Mouse (Mus musculus): ENCODE results near the gene Prrc2a. TPM values are rescaled to one million over a fixed set of nuclear protein-coding genes. Genes with fewer than 3 reads are reported as not detected.
A peak's percentile ranks its signal among the peaks of the same experiment; 100 is the strongest.

Gene Prrc2a
- total and polyA plus RNA-seq, 3 experiments, result 71.0 to 663 (median 87.6) TPM

DNA sequence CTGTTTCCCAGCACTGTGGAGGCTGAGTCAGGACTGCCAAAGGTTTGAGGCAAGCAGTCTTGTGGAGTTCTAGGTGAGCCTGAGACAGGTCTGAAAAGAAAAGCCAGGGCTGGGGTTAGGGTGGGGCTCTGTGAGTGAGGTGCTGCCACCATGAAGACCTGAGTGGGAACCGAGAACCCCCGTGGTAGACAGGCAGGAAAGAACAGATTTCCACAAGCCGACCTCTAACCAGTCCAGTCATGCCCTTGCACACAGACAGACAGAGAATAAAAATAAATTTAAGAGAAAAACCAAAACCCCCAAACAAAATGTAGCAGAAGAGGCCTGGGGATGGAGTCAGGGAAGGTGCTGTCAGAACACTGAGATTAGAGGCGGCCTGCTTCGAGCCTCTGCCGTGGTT, 10.7 kb upstream of the Prrc2a start:
- H3K27me3 ChIP-seq (ENCODE audit: control insufficient read depth in 1 of 2, insufficient read depth in 2 of 2, low read length in 2 of 2), result no peaks in the 10 kb centered on the region
- TF ChIP-seq MEF2A (IDR thresholded peaks at IDR 0.05; ENCODE audit: extremely low read depth, insufficient replicate concordance, low read depth, low read length, poor library complexity, severe bottlenecking) (no peak), ELF1 (IDR thresholded peaks at IDR 0.05; ENCODE audit: low read depth, low read length) (no peak), ZC3H11A (IDR thresholded peaks at IDR 0.05; ENCODE audit: low read depth, low read length) (no peak), SMC3 (IDR thresholded peaks at IDR 0.05; ENCODE audit: low read depth, low read length) (no peak), GATA1 (IDR thresholded peaks at IDR 0.05; ENCODE audit: low read depth, low read length) (no peak), NELFE (IDR thresholded peaks at IDR 0.05; ENCODE audit: low read depth, low read length) (no peak), RCOR1 (IDR thresholded peaks at IDR 0.05; ENCODE audit: low read depth, low read length) (no peak), MAZ (IDR thresholded peaks at IDR 0.05; ENCODE audit: low read depth, low read length) (no peak), BHLHE40 (IDR thresholded peaks at IDR 0.05; ENCODE audit: borderline replicate concordance, low read depth, low read length) (no peak), POLR2AphosphoS2 (IDR thresholded peaks at IDR 0.05; ENCODE audit: low read length) (no peak), ZKSCAN1 (IDR thresholded peaks at IDR 0.05; ENCODE audit: low read depth, low read length) (no peak), MYC (IDR thresholded peaks at IDR 0.05; ENCODE audit: low read depth, low read length) (no peak), MYB (IDR thresholded peaks at IDR 0.05; ENCODE audit: low read depth, low read length) (no peak), POLR2AphosphoS5 (IDR thresholded peaks at IDR 0.05; ENCODE audit: borderline replicate concordance, low read depth, low read length) (no peak), SIN3A (IDR thresholded peaks at IDR 0.05; ENCODE audit: low read length) (no peak), MAX (IDR thresholded peaks at IDR 0.05; ENCODE audit: low read length) (no peak), ZMIZ1 (IDR thresholded peaks at IDR 0.05; ENCODE audit: low read depth, low read length) (no peak), HCFC1 (IDR thresholded peaks at IDR 0.05; ENCODE audit: low read depth, low read length) (no peak), E2F4 (IDR thresholded peaks at IDR 0.05; ENCODE audit: borderline replicate concordance, low read depth, low read length) (no peak)
- H3K36me3 ChIP-seq (ENCODE audit: control insufficient read depth in 1 of 2, insufficient read depth in 2 of 2, low read length in 2 of 2), result peaks cover 0 to 15% of the 10 kb centered on the region in 2 experiments; a peak in 2 of 4 replicates
- DNase-seq (ENCODE audit: low read depth, low spot score), result no peak
- no peaks in the 10 kb centered on the region for H3K79me2 ChIP-seq (ENCODE audit: control insufficient read depth, insufficient read depth, low read length, poor library complexity)
- no peak overlapping the region for H3K4me3 ChIP-seq (ENCODE audit: control insufficient read depth in 1 of 2, insufficient read depth in 1 of 2, low read depth in 2 of 2, low read length in 2 of 2)
- H3K4me1 ChIP-seq (ENCODE audit: control insufficient read depth in 1 of 2, insufficient read depth in 2 of 2, low read length in 2 of 2), result peaks cover 12 to 22% of the 10 kb centered on the region in 2 experiments
- H3K9ac ChIP-seq (ENCODE audit: control insufficient read depth, low read depth, low read length, poor library complexity, severe bottlenecking), result no peak overlapping the region
- peak overlapping the region; percentile 39 for H3K27ac ChIP-seq (ENCODE audit: control insufficient read depth, low read depth, low read length)
- no peaks in the 10 kb centered on the region for H3K9me3 ChIP-seq (replicated peaks; ENCODE audit: insufficient read depth, low read length)

- Histone ChIP-seq H3K27me3 (ENCODE audit: control insufficient read depth in 1 of 2, insufficient read depth in 2 of 2, low read length in 2 of 2) (no peaks in the 10 kb centered on the region), H3K9ac (ENCODE audit: control insufficient read depth, low read depth, low read length, poor library complexity, severe bottlenecking) (peak overlapping the region; percentile 12; the same call in 1 of the 2 replicates), H3K4me1 (ENCODE audit: control insufficient read depth in 1 of 2, insufficient read depth in 2 of 2, low read length in 2 of 2) (peaks cover 12 to 22% of the 10 kb centered on the region in 2 experiments), H3K27ac (ENCODE audit: control insufficient read depth, low read depth, low read length) (peak overlapping the region; percentile 29), H3K36me3 (ENCODE audit: control insufficient read depth in 1 of 2, insufficient read depth in 2 of 2, low read length in 2 of 2) (peaks cover 0 to 15% of the 10 kb centered on the region in 2 experiments; a peak in 2 of 4 replicates), H3K79me2 (ENCODE audit: control insufficient read depth, insufficient read depth, low read length, poor library complexity) (no peaks in the 10 kb centered on the region), H3K9me3 (replicated peaks; ENCODE audit: insufficient read depth, low read length) (no peaks in the 10 kb centered on the region), H3K4me3 (ENCODE audit: control insufficient read depth in 1 of 2, insufficient read depth in 1 of 2, low read depth in 2 of 2, low read length in 2 of 2) (no peak overlapping the region)
- peak; percentile 64 for DNase-seq (ENCODE audit: low read depth, low spot score)
- TF ChIP-seq JUND (IDR thresholded peaks at IDR 0.05; ENCODE audit: low read depth, low read length) (no peak), RCOR1 (IDR thresholded peaks at IDR 0.05; ENCODE audit: low read depth, low read length) (no peak), GABPA (IDR thresholded peaks at IDR 0.05; ENCODE audit: low read depth, low read length) (no peak), ZKSCAN1 (IDR thresholded peaks at IDR 0.05; ENCODE audit: low read depth, low read length) (no peak; the same call in 1 of the 2 replicates), MAFK (IDR thresholded peaks at IDR 0.05; ENCODE audit: borderline replicate concordance, low read depth, low read length) (no peak), BHLHE40 (IDR thresholded peaks at IDR 0.05; ENCODE audit: borderline replicate concordance, low read depth, low read length) (no peak), SIN3A (IDR thresholded peaks at IDR 0.05; ENCODE audit: low read length) (no peak), E2F4 (IDR thresholded peaks at IDR 0.05; ENCODE audit: borderline replicate concordance, low read depth, low read length) (no peak), ETS1 (IDR thresholded peaks at IDR 0.05; ENCODE audit: low read depth, low read length) (peak; percentile 25; the same call in 1 of the 2 replicates), MAZ (IDR thresholded peaks at IDR 0.05; ENCODE audit: low read depth, low read length) (no peak), HCFC1 (IDR thresholded peaks at IDR 0.05; ENCODE audit: low read depth, low read length) (no peak), GATA1 (IDR thresholded peaks at IDR 0.05; ENCODE audit: low read depth, low read length) (peak; percentile 73), USF2 (IDR thresholded peaks at IDR 0.05; ENCODE audit: borderline replicate concordance in 1 of 2, insufficient read depth in 1 of 2, low read depth in 1 of 2, low read length in 2 of 2) (no peak), POLR2AphosphoS2 (IDR thresholded peaks at IDR 0.05; ENCODE audit: low read length) (no peak), ZMIZ1 (IDR thresholded peaks at IDR 0.05; ENCODE audit: low read depth, low read length) (no peak), TAL1 (IDR thresholded peaks at IDR 0.05; ENCODE audit: low read length) (no peak), USF1 (IDR thresholded peaks at IDR 0.05; ENCODE audit: low read depth, low read length) (no peak), RAD21 (IDR thresholded peaks at IDR 0.05; ENCODE audit: low read depth, low read length) (no peak), MXI1 (IDR thresholded peaks at IDR 0.05; ENCODE audit: low read depth, low read length) (no peak), SMC3 (IDR thresholded peaks at IDR 0.05; ENCODE audit: low read depth, low read length) (no peak)
Measured at GRCm38 (mm10) chr17:35174201-35174977, 9.7 kb upstream of the Prrc2a start.
